Mouse (Mus musculus) cerebellum, adult 2 months (tissue): ENCODE measurements at regions not wholly inside any gene's neighbourhood (a gene's known extent, or its start where the extent isn't known, plus 50 kb on each side); places are given as distances from the start of the nearest gene placed in this dataset.
"Not testable (repeated sequence)": the region's sequence is repeated elsewhere in the genome, so short reads cannot be mapped to it uniquely, and the experiment has no call there.

Source experiments
- DNase-seq, 2 experiments: peaks; one replicate each; pipeline ENCODE4 v3.0.0; 2021
- H3K27ac ChIP-seq: fragments of 200-500 bp; 2 replicates; pipeline ENCODE4 v1.5.1; 2012; ENCODE audit warnings: low read length, control low read depth, inconsistent platforms; ENCODE audit not compliant: insufficient read depth
- H3K27me3 ChIP-seq: fragments of 200-500 bp; 2 replicates; pipeline ENCODE4 v1.6.1; 2012; ENCODE audit warnings: inconsistent platforms, mild to moderate bottlenecking, low read length, moderate library complexity; ENCODE audit not compliant: control insufficient read depth, insufficient read depth
- H3K4me1 ChIP-seq: fragments of 200-500 bp; 2 replicates; pipeline ENCODE4 v1.6.1; 2011; ENCODE audit warnings: low read length; ENCODE audit not compliant: control insufficient read depth, insufficient read depth
- H3K4me3 ChIP-seq: fragments of 200-500 bp; replicated peaks from 2 replicates; pipeline ENCODE3; 2011; ENCODE audit warnings: mild to moderate bottlenecking, low read depth, low read length, control low read depth; ENCODE audit not compliant: insufficient read depth
- CTCF ChIP-seq: fragments of 200-500 bp; IDR thresholded peaks from 2 replicates; pipeline ENCODE4 v1.5.1; 2011; ENCODE audit warnings: low read depth, mild to moderate bottlenecking, control low read depth, low read length, moderate library complexity, borderline replicate concordance; ENCODE audit not compliant: insufficient read depth
- POLR2A ChIP-seq: fragments of 200-500 bp; IDR thresholded peaks from 2 replicates; pipeline ENCODE4 v1.6.1; 2011; ENCODE audit warnings: low read length, control low read depth, borderline replicate concordance; ENCODE audit not compliant: insufficient read depth
- WGBS: fragments of 180-500 bp; shearing (Covaris S2); methylation state at CpG from one replicate; pipeline ENCODE4 v1.1.7; 2018; 5-methylcytosine and 5-hydroxymethylcytosine counted together

- Histone ChIP-seq H3K4me1 (peaks cover 3% of the 10 kb centered on the region; the same call in 1 of the 2 replicates), H3K27ac (no peak overlapping the region), H3K27me3 (no peaks in the 10 kb centered on the region), H3K4me3 (no peak overlapping the region)
- DNase-seq = peak in 1 of 2 experiments; percentile 5
- 62% methylated on average over 5 of the region's 5 CpGs for WGBS
- TF ChIP-seq POLR2A (no peak), CTCF (no peak)
These were observed 65.4 kb downstream of the Chst1 start for GRCm38 (mm10) chr2:92664939-92665338.

GRCm38 (mm10) chr2:92667192-92667591, 67.7 kb downstream of the Chst1 start:
- TF ChIP-seq CTCF = no peak
- no peak for TF ChIP-seq POLR2A
- 94% methylated on average over 1 of the region's 1 CpGs for WGBS
- H3K27ac ChIP-seq = no peak overlapping the region

GRCm38 (mm10) chr2:92667756-92668155, 68.2 kb downstream of the Chst1 start:
- DNase-seq = peak; percentile 20 to 31
- 30% methylated on average over 6 of the region's 6 CpGs for WGBS
- Histone ChIP-seq H3K4me3 (no peak overlapping the region), H3K4me1 (peaks cover 9% of the 10 kb centered on the region), H3K27ac (no peak overlapping the region), H3K27me3 (no peaks in the 10 kb centered on the region)
- TF ChIP-seq CTCF = no peak
- TF ChIP-seq POLR2A = no peak

More at GRCm38 (mm10) chr2:92667192-92667591, 67.7 kb downstream of the Chst1 start:
- no peak for DNase-seq
- peaks cover 9% of the 10 kb centered on the region for H3K4me1 ChIP-seq
- H3K4me3 ChIP-seq = no peak overlapping the region
- H3K27me3 ChIP-seq = no peaks in the 10 kb centered on the region

GRCm38 (mm10) chr2:92669431-92670081, 70.0 kb downstream of the Chst1 start:
- not testable (repeated sequence) for DNase-seq, H3K4me3 ChIP-seq, H3K27me3 ChIP-seq, H3K4me1 ChIP-seq, H3K27ac ChIP-seq
- WGBS = 69% methylated on average over 10 of the region's 10 CpGs

GRCm38 (mm10) chr2:92671586-92671985, 72.1 kb downstream of the Chst1 start:
- DNase-seq = peak; percentile 18 to 45
- Histone ChIP-seq H3K4me1 (peaks cover 9% of the 10 kb centered on the region), H3K27ac (no peak overlapping the region), H3K27me3 (no peaks in the 10 kb centered on the region), H3K4me3 (no peak overlapping the region)
- TF ChIP-seq POLR2A = no peak
- no peak for TF ChIP-seq CTCF
- WGBS = 20% methylated on average over 5 of the region's 5 CpGs

- 93% methylated on average over 4 of the region's 4 CpGs for WGBS
- Histone ChIP-seq H3K4me1 (peaks cover 9% of the 10 kb centered on the region), H3K4me3 (no peak overlapping the region), H3K27me3 (no peaks in the 10 kb centered on the region), H3K27ac (no peak overlapping the region)
- TF ChIP-seq POLR2A (no peak), CTCF (no peak)
- no peak for DNase-seq
These were observed 72.6 kb downstream of the Chst1 start for GRCm38 (mm10) chr2:92672106-92672505.

- H3K4me1 ChIP-seq = peaks cover 6% of the 10 kb centered on the region
- H3K27ac ChIP-seq = no peak overlapping the region
- H3K27me3 ChIP-seq = no peaks in the 10 kb centered on the region
- WGBS = 68% methylated on average over 9 of the region's 9 CpGs
- no peak for TF ChIP-seq POLR2A
- TF ChIP-seq CTCF = no peak
- DNase-seq = no peak
- no peak overlapping the region for H3K4me3 ChIP-seq
These were observed 73.7 kb downstream of the Chst1 start for GRCm38 (mm10) chr2:92673064-92673813.

GRCm38 (mm10) chr2:92673931-92674330, 74.4 kb downstream of the Chst1 start:
- no peak for TF ChIP-seq POLR2A
- TF ChIP-seq CTCF = no peak
- 59% methylated on average over 4 of the region's 4 CpGs for WGBS

More at GRCm38 (mm10) chr2:92673931-92674330, 74.4 kb downstream of the Chst1 start:
- Histone ChIP-seq H3K27ac (no peak overlapping the region), H3K4me1 (peaks cover 6% of the 10 kb centered on the region), H3K4me3 (no peak overlapping the region), H3K27me3 (no peaks in the 10 kb centered on the region)
- no peak for DNase-seq
